Mouse (Mus musculus) heart, embryonic 11.5 days (tissue): Measurements from ENCODE around the gene Sdhaf1. TPM values are rescaled to one million over a fixed set of nuclear protein-coding genes. Genes with fewer than 3 reads are reported as not detected.
A peak's percentile ranks its signal among the peaks of the same experiment; 100 is the strongest.

Experiments
- ATAC-seq: fragments of 200-750 bp; cut with Nextera tagmentation; replicated peaks from 2 replicates; pipeline ENCODE4 v1.8.0; 2017; ENCODE audit warnings: moderate library complexity; ENCODE audit not compliant: insufficient number of reproducible peaks, low FRiP score, low TSS enrichment
- H3K27ac ChIP-seq: fragments of 300-500 bp; sonication (generic); 2 replicates; pipeline ENCODE4 v1.5.1; 2014; ENCODE audit warnings: mild to moderate bottlenecking, low read depth, low read length
- H3K27me3 ChIP-seq: fragments of 300-500 bp; sonication (generic); 2 replicates; pipeline ENCODE4 v1.6.1; 2014; ENCODE audit warnings: mild to moderate bottlenecking, low read length, mixed read lengths; ENCODE audit not compliant: control insufficient read depth, insufficient read depth
- H3K36me3 ChIP-seq: fragments of 300-500 bp; sonication (generic); 2 replicates; pipeline ENCODE4 v1.6.1; 2014; ENCODE audit warnings: mild to moderate bottlenecking, low read length, moderate library complexity, mixed read lengths; ENCODE audit not compliant: control insufficient read depth, insufficient read depth
- H3K4me1 ChIP-seq: fragments of 300-500 bp; sonication (generic); 2 replicates; pipeline ENCODE4 v1.6.1; 2014; ENCODE audit warnings: low read length; ENCODE audit not compliant: control insufficient read depth, insufficient read depth
- H3K4me2 ChIP-seq: fragments of 300-500 bp; sonication (generic); 2 replicates; pipeline ENCODE4 v1.6.1; 2014; ENCODE audit warnings: mild to moderate bottlenecking, moderate library complexity
- H3K4me3 ChIP-seq: fragments of 300-500 bp; sonication (generic); 2 replicates; pipeline ENCODE4 v1.5.1; 2014; ENCODE audit warnings: low read depth, low read length
- H3K9ac ChIP-seq: fragments of 300-500 bp; sonication (generic); 2 replicates; pipeline ENCODE4 v1.6.1; 2014; ENCODE audit warnings: mild to moderate bottlenecking, low read depth, low read length, moderate library complexity
- H3K9me3 ChIP-seq: fragments of 300-500 bp; sonication (generic); replicated peaks from 2 replicates; pipeline ENCODE4 v1.6.1; 2016; ENCODE audit warnings: low read length; ENCODE audit not compliant: control insufficient read depth
- WGBS: fragments of 180-500 bp; shearing (Covaris S2); extraction: QIAGEN DNeasy Blood & Tissue Kit; methylation state at CpG from one replicate; pipeline ENCODE4 v1.1.7; 2014; ENCODE audit not compliant: insufficient replicate concordance; 5-methylcytosine and 5-hydroxymethylcytosine counted together
- polyA plus RNA-seq: library from polyadenylated mRNA; unstranded; fragments of >200 nt; fragmentation: Nextera tagmentation; extraction: Ambion mirVana; gene quantifications from 2 replicates; pipeline ENCODE4 v1.2.1, GENCODE M21; 2014

Sdhaf1 gene
- polyA plus RNA-seq, 1 experiment from 2014 or later = 14.6 TPM

GRCm38 (mm10) chr7:30309395-30310129, 14.1 kb downstream of the Sdhaf1 start:
- no peaks in the 10 kb centered on the region for H3K27me3 ChIP-seq
- H3K4me3 ChIP-seq = peak overlapping the region; percentile 62
- H3K4me2 ChIP-seq = peak overlapping the region; percentile 86
- no peak for ATAC-seq
- H3K9me3 ChIP-seq = no peaks in the 10 kb centered on the region
- 58% methylated on average over 15 of the region's 15 CpGs for WGBS
- peaks cover 11% of the 10 kb centered on the region for H3K4me1 ChIP-seq
- H3K27ac ChIP-seq = 0 out of 2 replicates have a peak overlapping the region, but pooled peaks have one; percentile 31
- H3K9ac ChIP-seq = peak overlapping the region; percentile 65
- 0 out of 2 replicates have a peak, but pooled peaks cover 3% of the 10 kb centered on the region for H3K36me3 ChIP-seq

GRCm38 (mm10) chr7:30308076-30309005, 15.4 kb downstream of the Sdhaf1 start, which contains the start of gene Alkbh6:
Gene Alkbh6, plus strand, starts transcription at chr7:30308717.
- Histone ChIP-seq H3K27me3 (no peaks in the 10 kb centered on the region), H3K4me1 (peaks cover 8% of the 10 kb centered on the region), H3K36me3 (peaks cover 8% of the 10 kb centered on the region), H3K4me2 (peak within 1 kb of the TSS; percentile 86), H3K9ac (peak within 1 kb of the TSS; percentile 65), H3K9me3 (no peaks in the 10 kb centered on the region), H3K27ac (peak within 1 kb of the TSS; percentile 66), H3K4me3 (peak within 1 kb of the TSS; percentile 62)
- ATAC-seq = peak; percentile 98
- WGBS = 4% methylated on average over 27 of the region's 27 CpGs

- Histone ChIP-seq H3K9me3 (no peaks in the 10 kb centered on the region), H3K4me1 (peaks cover 8% of the 10 kb centered on the region), H3K36me3 (peaks cover 8% of the 10 kb centered on the region), H3K27ac (no peak overlapping the region), H3K27me3 (no peaks in the 10 kb centered on the region), H3K4me2 (no peak overlapping the region), H3K9ac (no peak overlapping the region), H3K4me3 (no peak overlapping the region)
- WGBS = 88% methylated on average over 16 of the region's 16 CpGs
- no peak for ATAC-seq
Observed at GRCm38 (mm10) chr7:30306083-30306779, 17.5 kb downstream of the Sdhaf1 start.

DNA sequence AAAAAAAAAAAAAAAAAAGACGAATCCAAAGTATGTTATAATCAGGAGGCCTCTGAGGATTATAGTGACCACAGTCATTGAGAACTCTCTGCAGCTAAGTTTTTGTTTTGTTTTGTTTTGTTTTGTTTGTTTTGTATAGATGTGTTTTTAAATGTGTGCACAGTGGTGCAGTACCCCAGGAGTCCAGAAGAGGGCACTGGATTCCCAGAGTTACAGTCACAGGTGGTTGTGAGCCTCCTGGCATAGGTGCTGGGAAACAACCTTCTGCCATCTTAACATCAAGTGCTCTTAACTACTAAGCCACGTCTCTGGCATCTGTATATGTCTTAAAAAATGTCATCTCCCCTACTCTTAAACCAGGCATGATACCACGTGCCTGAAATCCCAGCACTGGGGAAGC, 22.8 kb downstream of the Sdhaf1 start:
- H3K4me1 ChIP-seq = no peaks in the 10 kb centered on the region
- no peaks in the 10 kb centered on the region for H3K9me3 ChIP-seq
- H3K36me3 ChIP-seq = peaks cover 8% of the 10 kb centered on the region
- ATAC-seq = no peak
- H3K9ac ChIP-seq = no peak overlapping the region
- H3K27me3 ChIP-seq = no peaks in the 10 kb centered on the region
- no peak overlapping the region for H3K4me2 ChIP-seq
- H3K27ac ChIP-seq = no peak overlapping the region
- no peak overlapping the region for H3K4me3 ChIP-seq
- WGBS = 42% methylated on average over 3 of the region's 3 CpGs

DNA sequence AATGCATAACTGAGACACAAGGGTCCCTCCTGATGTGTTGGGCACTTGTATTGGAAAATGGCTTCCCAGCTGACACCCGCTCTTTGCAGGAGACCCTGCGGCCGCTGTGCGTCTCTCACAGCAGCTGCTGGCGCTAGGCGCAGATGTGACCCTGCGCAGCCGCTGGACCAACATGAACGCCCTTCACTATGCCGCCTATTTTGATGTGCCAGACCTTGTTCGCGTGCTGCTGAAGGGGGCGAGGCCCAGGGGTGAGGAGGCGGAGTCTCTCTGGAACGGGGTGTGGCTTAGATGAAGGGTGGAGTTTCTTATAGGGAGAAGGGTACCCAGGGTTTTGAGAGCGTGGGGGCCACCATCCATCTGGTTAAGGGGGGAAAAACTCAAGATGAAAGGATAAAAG, 26.4 kb downstream of the Sdhaf1 start:
- Histone ChIP-seq H3K36me3 (peaks cover 3% of the 10 kb centered on the region; the same call in 1 of the 2 replicates), H3K27ac (no peak overlapping the region), H3K27me3 (no peaks in the 10 kb centered on the region), H3K4me3 (no peak overlapping the region), H3K4me1 (no peaks in the 10 kb centered on the region), H3K9me3 (no peaks in the 10 kb centered on the region), H3K4me2 (no peak overlapping the region), H3K9ac (no peak overlapping the region)
- ATAC-seq = no peak
- 75% methylated on average over 16 of the region's 16 CpGs for WGBS

- ATAC-seq = no peak
- Histone ChIP-seq H3K4me3 (no peak overlapping the region), H3K9me3 (no peaks in the 10 kb centered on the region), H3K36me3 (peaks cover 3% of the 10 kb centered on the region; the same call in 1 of the 2 replicates), H3K27ac (no peak overlapping the region), H3K27me3 (no peaks in the 10 kb centered on the region), H3K4me2 (no peak overlapping the region), H3K9ac (no peak overlapping the region), H3K4me1 (0 out of 2 replicates have a peak, but pooled peaks cover 3% of the 10 kb centered on the region)
- WGBS = 82% methylated on average over 15 of the region's 15 CpGs
Observed at GRCm38 (mm10) chr7:30296816-30297215, 26.9 kb downstream of the Sdhaf1 start.

GRCm38 (mm10) chr7:30295103-30295502, 28.6 kb downstream of the Sdhaf1 start:
- no peaks in the 10 kb centered on the region for H3K27me3 ChIP-seq
- peaks cover 3% of the 10 kb centered on the region; the same call in 1 of the 2 replicates for H3K36me3 ChIP-seq
- ATAC-seq = no peak; the same call in 1 of the 2 replicates
- no peak overlapping the region for H3K4me2 ChIP-seq
- no peak overlapping the region for H3K9ac ChIP-seq
- WGBS = 37% methylated on average over 10 of the region's 10 CpGs
- peaks cover 6% of the 10 kb centered on the region for H3K4me1 ChIP-seq
- no peak overlapping the region for H3K27ac ChIP-seq
- no peak overlapping the region for H3K4me3 ChIP-seq
- H3K9me3 ChIP-seq = no peaks in the 10 kb centered on the region

DNA sequence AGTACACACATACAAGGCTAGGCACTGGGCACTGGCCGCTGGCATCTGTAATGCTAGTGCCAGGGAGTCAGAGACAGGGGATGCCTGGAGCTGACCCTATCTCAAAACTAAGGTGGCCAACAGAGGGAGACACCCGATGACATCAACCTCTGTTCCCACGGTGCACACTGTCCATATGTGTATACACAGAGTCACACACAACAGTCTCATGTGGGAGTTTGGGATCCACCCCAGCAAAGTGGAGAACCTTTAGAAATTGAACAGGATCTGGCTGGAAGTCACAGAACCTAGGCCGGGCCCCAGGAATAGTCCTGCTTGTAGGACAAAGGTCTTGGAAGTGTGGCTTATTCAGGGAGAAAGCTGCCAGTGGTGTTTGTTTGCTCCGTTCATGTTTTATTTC, 29.4 kb downstream of the Sdhaf1 start:
- ATAC-seq = no peak
- 76% methylated on average over 5 of the region's 5 CpGs for WGBS
- Histone ChIP-seq H3K4me2 (no peak overlapping the region), H3K27ac (no peak overlapping the region), H3K36me3 (peaks cover 3% of the 10 kb centered on the region; the same call in 1 of the 2 replicates), H3K9ac (no peak overlapping the region), H3K27me3 (0 out of 2 replicates have a peak, but pooled peaks cover 2% of the 10 kb centered on the region), H3K4me1 (peaks cover 6% of the 10 kb centered on the region), H3K4me3 (no peak overlapping the region), H3K9me3 (no peaks in the 10 kb centered on the region)
